Mouse (Mus musculus) lung, adult 2 months (tissue): ENCODE data around the gene Pam.

ENCODE experiments used
- CTCF ChIP-seq: fragments of 200-500 bp; IDR thresholded peaks from 2 replicates; pipeline ENCODE4 v1.5.1; 2011; ENCODE audit warnings: mild to moderate bottlenecking, low read length, control low read depth; ENCODE audit not compliant: insufficient read depth
- POLR2A ChIP-seq: fragments of 200-500 bp; IDR thresholded peaks from 2 replicates; pipeline ENCODE4 v1.6.1; 2011; ENCODE audit warnings: low read depth, mild to moderate bottlenecking, control low read depth, low read length, borderline replicate concordance; ENCODE audit errors: extremely low read depth

GRCm38 (mm10) chr1:98089336-98089975, 6.0 kb downstream of the Pam start:
- TF ChIP-seq CTCF (no peak), POLR2A (no peak)
